Mouse (Mus musculus): Measurements from ENCODE around the gene Rxfp3. TPM values are rescaled to one million over a fixed set of nuclear protein-coding genes. Genes with fewer than 3 reads are reported as not detected.

Rxfp3 gene
- polyA plus RNA-seq, 1 experiment: not detected

GRCm38 (mm10) chr15:11036535-11037375 is 1.0 kb downstream of the Rxfp3 start:
- Histone ChIP-seq H3K27me3 (replicated peaks) (peaks cover 58% of the 10 kb centered on the region), H3K9me3 (no peaks in the 10 kb centered on the region), H3K4me1 (peaks cover 28% of the 10 kb centered on the region), H3K36me3 (replicated peaks; ENCODE audit: low read length) (no peaks in the 10 kb centered on the region), H3K4me3 (replicated peaks) (peak overlapping the region; percentile 88)
- no peak for TF ChIP-seq GATA1 (IDR thresholded peaks at IDR 0.05; ENCODE audit: borderline replicate concordance, low read length)
- TF ChIP-seq FLI1 (IDR thresholded peaks at IDR 0.05; ENCODE audit: low read length): no peak

DNA sequence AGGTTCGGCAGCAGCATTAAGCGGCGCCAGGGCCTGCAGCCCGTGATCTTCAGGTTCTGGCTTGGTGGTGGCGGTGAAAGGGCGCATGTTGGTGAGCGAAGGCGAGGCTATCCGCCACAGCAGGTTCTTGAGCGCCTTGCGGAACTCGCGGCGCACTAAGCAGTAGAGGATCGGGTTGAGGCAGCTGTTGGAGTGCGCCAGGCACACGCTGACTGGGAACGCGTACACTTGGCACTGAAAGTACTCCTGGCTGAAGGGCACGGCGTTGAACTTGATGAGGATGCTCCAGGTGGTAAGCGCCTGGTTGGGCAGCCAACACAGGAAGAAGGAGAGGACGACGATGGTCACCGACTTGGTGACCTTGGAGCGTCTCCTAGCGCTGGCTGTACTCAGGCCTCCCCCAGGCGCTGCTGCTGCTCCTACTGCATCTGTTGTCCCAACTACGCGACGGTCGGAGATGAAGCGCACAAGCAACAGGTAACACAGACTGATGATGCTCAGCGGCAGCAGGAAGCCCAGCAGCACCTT is 1.8 kb downstream of the Rxfp3 start:
- Histone ChIP-seq H3K4me1 (peaks cover 28% of the 10 kb centered on the region), H3K36me3 (replicated peaks; ENCODE audit: low read length) (no peaks in the 10 kb centered on the region), H3K27me3 (replicated peaks) (peaks cover 62% of the 10 kb centered on the region), H3K9me3 (no peaks in the 10 kb centered on the region), H3K4me3 (replicated peaks) (peak overlapping the region; percentile 88)
- no peak for TF ChIP-seq GATA1 (IDR thresholded peaks at IDR 0.05; ENCODE audit: borderline replicate concordance, low read length)
- TF ChIP-seq FLI1 (IDR thresholded peaks at IDR 0.05; ENCODE audit: low read length): no peak

- no peak for TF ChIP-seq GATA1 (IDR thresholded peaks at IDR 0.05; ENCODE audit: borderline replicate concordance, low read length)
- TF ChIP-seq FLI1 (IDR thresholded peaks at IDR 0.05; ENCODE audit: low read length): no peak
Observed at GRCm38 (mm10) chr15:11030188-11030587, 7.6 kb downstream of the Rxfp3 start.

DNA sequence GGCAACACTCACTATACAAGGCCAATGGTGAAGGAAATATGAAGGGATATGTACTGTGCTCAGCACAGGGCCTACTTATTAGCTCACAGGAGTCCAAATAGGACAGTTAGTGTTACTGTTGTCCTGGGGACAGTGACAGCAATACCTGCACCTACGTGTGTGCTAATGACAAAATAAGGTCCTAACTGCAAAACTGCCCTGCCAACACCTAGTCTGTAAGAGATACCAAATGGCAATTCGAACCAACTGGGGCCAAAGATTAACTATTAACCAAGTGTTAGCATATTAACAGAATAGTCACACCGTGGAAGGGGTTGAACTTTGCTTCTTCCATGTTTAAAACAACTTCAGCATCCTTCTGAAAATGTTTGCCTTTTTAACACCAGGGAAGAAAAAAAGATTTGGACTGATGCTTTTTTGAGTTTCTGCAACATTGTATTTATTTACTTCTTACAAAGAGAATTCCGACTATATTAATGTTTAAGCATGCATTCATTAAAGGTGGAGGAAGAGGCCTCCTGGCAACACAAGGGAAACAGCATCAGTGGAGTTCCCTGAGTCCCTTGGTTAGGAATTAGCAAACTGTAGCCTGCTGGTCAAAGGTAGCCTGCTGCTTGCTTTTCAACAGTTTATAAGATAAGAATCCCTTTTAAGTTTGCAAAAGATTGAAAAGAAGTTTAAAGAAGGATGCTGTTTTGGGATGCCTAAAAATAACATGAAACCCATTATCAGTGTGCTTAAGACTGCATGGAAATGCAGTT is 10.8 kb downstream of the Rxfp3 start:
- H3K4me3 ChIP-seq (replicated peaks): no peak overlapping the region
- H3K27me3 ChIP-seq (replicated peaks): peaks cover 26% of the 10 kb centered on the region
- no peaks in the 10 kb centered on the region for H3K4me1 ChIP-seq
- TF ChIP-seq GATA1 (IDR thresholded peaks at IDR 0.05; ENCODE audit: borderline replicate concordance, low read length): no peak
- no peak for TF ChIP-seq FLI1 (IDR thresholded peaks at IDR 0.05; ENCODE audit: low read length)
- H3K36me3 ChIP-seq (replicated peaks; ENCODE audit: low read length): no peaks in the 10 kb centered on the region
- H3K9me3 ChIP-seq: no peaks in the 10 kb centered on the region

More at GRCm38 (mm10) chr15:11030188-11030587, 7.6 kb downstream of the Rxfp3 start:
- Histone ChIP-seq H3K27me3 (replicated peaks) (peaks cover 36% of the 10 kb centered on the region), H3K9me3 (no peaks in the 10 kb centered on the region), H3K36me3 (replicated peaks; ENCODE audit: low read length) (no peaks in the 10 kb centered on the region), H3K4me1 (no peaks in the 10 kb centered on the region), H3K4me3 (replicated peaks) (no peak overlapping the region)

GRCm38 (mm10) chr15:11014931-11015330 is 22.9 kb downstream of the Rxfp3 start:
- Histone ChIP-seq H3K4me1 (peaks cover 5% of the 10 kb centered on the region; the same call in 1 of the 2 replicates), H3K9me3 (no peaks in the 10 kb centered on the region), H3K36me3 (replicated peaks; ENCODE audit: low read length) (no peaks in the 10 kb centered on the region), H3K27me3 (replicated peaks) (peaks cover 13% of the 10 kb centered on the region), H3K4me3 (replicated peaks) (no peak overlapping the region)
- no peak for TF ChIP-seq GATA1 (IDR thresholded peaks at IDR 0.05; ENCODE audit: borderline replicate concordance, low read length)
- no peak for TF ChIP-seq FLI1 (IDR thresholded peaks at IDR 0.05; ENCODE audit: low read length)

- no peaks in the 10 kb centered on the region for H3K36me3 ChIP-seq (replicated peaks; ENCODE audit: low read length)
- peaks cover 18% of the 10 kb centered on the region for H3K27me3 ChIP-seq (replicated peaks)
- TF ChIP-seq FLI1 (IDR thresholded peaks at IDR 0.05; ENCODE audit: low read length): no peak
- TF ChIP-seq GATA1 (IDR thresholded peaks at IDR 0.05; ENCODE audit: borderline replicate concordance, low read length): no peak
- H3K4me3 ChIP-seq (replicated peaks): no peak overlapping the region
- H3K4me1 ChIP-seq: peaks cover 7% of the 10 kb centered on the region
- no peaks in the 10 kb centered on the region for H3K9me3 ChIP-seq
Observed at GRCm38 (mm10) chr15:11010976-11011548, 26.7 kb downstream of the Rxfp3 start.

- Histone ChIP-seq H3K9me3 (no peaks in the 10 kb centered on the region), H3K27me3 (replicated peaks) (peaks cover 20% of the 10 kb centered on the region), H3K4me3 (replicated peaks) (no peak overlapping the region), H3K4me1 (peaks cover 7% of the 10 kb centered on the region), H3K36me3 (replicated peaks; ENCODE audit: low read length) (no peaks in the 10 kb centered on the region)
- TF ChIP-seq FLI1 (IDR thresholded peaks at IDR 0.05; ENCODE audit: low read length): no peak
- no peak for TF ChIP-seq GATA1 (IDR thresholded peaks at IDR 0.05; ENCODE audit: borderline replicate concordance, low read length)
Observed at GRCm38 (mm10) chr15:11008756-11009155, 29.0 kb downstream of the Rxfp3 start.

- Histone ChIP-seq H3K4me1 (peaks cover 9% of the 10 kb centered on the region), H3K4me3 (replicated peaks) (no peak overlapping the region), H3K9me3 (no peaks in the 10 kb centered on the region), H3K36me3 (replicated peaks; ENCODE audit: low read length) (no peaks in the 10 kb centered on the region), H3K27me3 (replicated peaks) (peaks cover 14% of the 10 kb centered on the region)
- TF ChIP-seq FLI1 (IDR thresholded peaks at IDR 0.05; ENCODE audit: low read length) (no peak), GATA1 (IDR thresholded peaks at IDR 0.05; ENCODE audit: borderline replicate concordance, low read length) (no peak)
Observed at GRCm38 (mm10) chr15:11004646-11005045, 33.1 kb downstream of the Rxfp3 start.

GRCm38 (mm10) chr15:11003791-11004190 is 34.0 kb downstream of the Rxfp3 start:
- H3K9me3 ChIP-seq: no peaks in the 10 kb centered on the region
- H3K36me3 ChIP-seq (replicated peaks; ENCODE audit: low read length): no peaks in the 10 kb centered on the region
- no peak for TF ChIP-seq GATA1 (IDR thresholded peaks at IDR 0.05; ENCODE audit: borderline replicate concordance, low read length)
- no peak for TF ChIP-seq FLI1 (IDR thresholded peaks at IDR 0.05; ENCODE audit: low read length)
- H3K4me1 ChIP-seq: peaks cover 3% of the 10 kb centered on the region; the same call in 1 of the 2 replicates
- no peak overlapping the region for H3K4me3 ChIP-seq (replicated peaks)
- peaks cover 14% of the 10 kb centered on the region for H3K27me3 ChIP-seq (replicated peaks)

Data from megakaryocyte, embryonic 14.5 days (primary cell).